Mouse (Mus musculus) heart, adult 2 months (tissue): ENCODE data around the gene Olfr469.
"Not testable (repeated sequence)": the region's sequence is repeated elsewhere in the genome, so short reads cannot be mapped to it uniquely, and the experiment has no call there.

ENCODE experiments used
- CTCF ChIP-seq: fragments of 200-600 bp; IDR thresholded peaks from 2 replicates; pipeline ENCODE4 v1.8.1; 2022; ENCODE audit warnings: antibody characterized with exemption, mild to moderate bottlenecking, moderate library complexity
- EP300 ChIP-seq: fragments of 200-500 bp; IDR thresholded peaks from 2 replicates; pipeline ENCODE4 v1.6.1; 2011; ENCODE audit warnings: low read depth, low read length, control low read depth; ENCODE audit not compliant: insufficient read depth

DNA sequence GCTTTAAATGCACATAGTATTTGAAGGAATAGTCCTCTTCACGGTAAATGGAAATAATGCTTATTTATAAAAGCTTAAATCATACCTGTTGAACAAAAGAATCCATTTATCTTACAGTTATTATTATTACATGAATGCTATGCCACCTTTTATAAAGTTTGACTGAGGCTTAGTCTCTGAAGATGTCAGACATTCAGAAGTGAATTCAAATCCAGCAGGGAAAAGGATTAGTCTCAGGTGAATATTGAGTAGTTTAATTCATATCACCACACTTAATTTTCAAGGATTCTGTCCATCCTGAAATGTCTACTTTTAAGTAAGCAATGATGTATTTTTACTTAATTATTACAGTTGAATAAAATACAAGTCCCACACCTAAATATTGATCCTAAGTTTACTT lies 22.0 kb upstream of the Olfr469 start, which contains the start of gene Olfr470:
- TF ChIP-seq CTCF, EP300: not testable (repeated sequence)
